Mouse (Mus musculus): ENCODE results near the gene Gm14327.
A peak's percentile ranks its signal among the peaks of the same experiment; 100 is the strongest.

The Gm14327 gene

GRCm38 (mm10) chr2:177897046-177897578 lies at the start of gene Gm14327:
Gene Gm14327, plus strand, starts transcription at chr2:177897096.
- DNase-seq = peak; percentile 92

GRCm38 (mm10) chr2:177862254-177862653 lies 34.6 kb upstream of the Gm14327 start:
- peak; percentile 70 for DNase-seq

GRCm38 (mm10) chr2:177887743-177888142 lies 9.2 kb upstream of the Gm14327 start:
- peak; percentile 82 for DNase-seq

GRCm38 (mm10) chr2:177898171-177898570 lies 1.3 kb downstream of the Gm14327 start:
- DNase-seq = peak; percentile 89

- peak; percentile 94 for DNase-seq
These were observed 6.4 kb downstream of the Gm14327 start for GRCm38 (mm10) chr2:177903276-177903675.

GRCm38 (mm10) chr2:177925563-177926103 lies 28.7 kb downstream of the Gm14327 start, which contains the start of gene Zfp972:
Gene Zfp972, minus strand, starts transcription at chr2:177925613.
- peak; percentile 50 for DNase-seq

Measured in heart, adult 11 months (tissue).